Mouse (Mus musculus): ENCODE results near the gene Gpr26. TPM values are rescaled to one million over a fixed set of nuclear protein-coding genes. Genes with fewer than 3 reads are reported as not detected.

Gpr26 gene
- not detected in 4 replicates for total RNA-seq (2023)

GRCm38 (mm10) chr7:131966023-131966915 is at the start of gene Gpr26:
Gene Gpr26, plus strand, starts transcription at chr7:131966460.

Other genes with a start within 250 kb of the Gpr26 start
- gene Cpxm2, start 188.3 kb downstream of the Gpr26 start, total RNA-seq (2023), result not detected in 4 replicates